8 mouse cellular contexts compared by ENCODE assay signal in genomic region chr5:12030002-12030401, GRCm38 (mm10).
A peak's percentile ranks its signal among the peaks of the same experiment; 100 is the strongest.
DNase-seq lines count a peak whose midpoint lies in the region; ATAC-seq and TF ChIP-seq lines count a peak whose summit lies in the region.

No protein-coding gene starts in this region.

- H3K36me3 ChIP-seq in forebrain, embryonic 14.5 days (ENCODE audit: control insufficient read depth, insufficient read depth, low read length), result no peaks in the 10 kb centered on the region
- no peaks in the 10 kb centered on the region for H3K36me3 ChIP-seq in kidney, adult 2 months (ENCODE audit: control insufficient read depth, insufficient read depth, low read length)

- no peak overlapping the region for H3K4me3 ChIP-seq in forebrain, embryonic 14.5 days (ENCODE audit: low read depth, low read length)
- no peak overlapping the region for H3K4me3 ChIP-seq in kidney, adult 2 months (ENCODE audit: insufficient read depth, low read depth, low read length)

- no peak overlapping the region for H3K4me2 ChIP-seq in forebrain, embryonic 14.5 days (ENCODE audit: low read length)

- no peaks in the 10 kb centered on the region for H3K9me3 ChIP-seq in forebrain, embryonic 14.5 days (replicated peaks; ENCODE audit: control insufficient read depth, low read length)

- no peak overlapping the region for H3K27ac ChIP-seq in forebrain, embryonic 14.5 days (ENCODE audit: low read depth, low read length)
- H3K27ac ChIP-seq in kidney, adult 2 months (ENCODE audit: insufficient read depth, low read depth, low read length), result no peak overlapping the region

- ATAC-seq in forebrain, embryonic 14.5 days, result peak; percentile 89

- H3K9ac ChIP-seq in forebrain, embryonic 14.5 days (ENCODE audit: low read length), result no peak overlapping the region

- TF ChIP-seq CTCF in kidney, adult 2 months (conservative IDR thresholded peaks at IDR 0.05; ENCODE audit: insufficient read depth, insufficient read length, low read depth, low read length), result no peak

- peak; percentile 41 for DNase-seq in thymus, postnatal 0 days (ENCODE audit: low spot score)
- no peak for DNase-seq in thymus, postnatal 36 days
- DNase-seq in brain, embryonic 18.5 days (ENCODE audit: low read depth, low spot score), result peak; percentile 43
- peak; percentile 84 for DNase-seq in forebrain, embryonic 14.5 days (ENCODE audit: low spot score)
- DNase-seq in kidney, adult 2 months, result peak; percentile 52
- DNase-seq in left cerebral cortex, postnatal 4 days, result peak; percentile 44
- peak; percentile 30 for DNase-seq in neural tube, embryonic 10.5 days (ENCODE audit: extremely low spot score, low spot score)
- DNase-seq in urinary bladder, postnatal 36 days (ENCODE audit: low spot score in 2 of 2), result peak; percentile 4 to 32

- 15% methylated on average over 5 of the region's 5 CpGs for WGBS in forebrain, embryonic 14.5 days
- 6% methylated on average over 5 of the region's 5 CpGs for WGBS in kidney, adult 2 months

- no peak for TF ChIP-seq POLR2A in kidney, adult 2 months (IDR thresholded peaks at IDR 0.05; ENCODE audit: low read depth, low read length)

- intact Hi-C loops in left cerebral cortex, postnatal 4 days (cut with DNase I), result loop anchor here (5.0 kb wide), 1 partner anchor 512 kb away; no protein-coding TSS in a partner anchor

- no peaks in the 10 kb centered on the region for H3K4me1 ChIP-seq in forebrain, embryonic 14.5 days (ENCODE audit: control insufficient read depth, insufficient read depth, low read length)
- no peaks in the 10 kb centered on the region for H3K4me1 ChIP-seq in kidney, adult 2 months (ENCODE audit: control insufficient read depth, insufficient read depth, low read length)

- H3K27me3 ChIP-seq in forebrain, embryonic 14.5 days (replicated peaks; ENCODE audit: control insufficient read depth, insufficient read depth, low read length), result no peaks in the 10 kb centered on the region
- no peaks in the 10 kb centered on the region for H3K27me3 ChIP-seq in kidney, adult 2 months (replicated peaks; ENCODE audit: control insufficient read depth, insufficient read depth, low read length)

Comparison
In these comparisons a context has a peak if more than half of its experiments do, and no peak if none do; other contexts are left out.
1. DNase-seq: peak in thymus, postnatal 0 days (single experiment), brain, embryonic 18.5 days (single experiment), forebrain, embryonic 14.5 days (single experiment), kidney, adult 2 months (single experiment), left cerebral cortex, postnatal 4 days (single experiment), neural tube, embryonic 10.5 days (single experiment) and urinary bladder, postnatal 36 days (2 of 2); none in thymus, postnatal 36 days (0 of 2).